Mouse (Mus musculus) activated CD4-positive, CD25-positive, alpha-beta regulatory T cell, adult 4 months (primary cell): ENCODE results near the gene Sfxn3. TPM values are rescaled to one million over a fixed set of nuclear protein-coding genes. Genes with fewer than 3 reads are reported as not detected.

Experiments used
- ATAC-seq: one replicate; pipeline ENCODE4 v1.8.0; 2017
- polyA plus RNA-seq, 2 experiments: library from polyadenylated mRNA; unstranded; fragments of 100-300 nt; shearing (Covaris generic); gene quantifications; one replicate each; pipeline ENCODE4 v1.2.1; 2017

Sfxn3 gene
- polyA plus RNA-seq, result 10 to 100 TPM; 84.1 to 92.7 TPM

- peak; percentile 76 for ATAC-seq
These were observed at the start of gene Sfxn3 for GRCm38 (mm10) chr19:45047417-45047934. TSS of gene Sfxn3 (plus strand) at chr19:45047503.

- ATAC-seq, result no peak
These were observed 49.5 kb upstream of the Sfxn3 start for GRCm38 (mm10) chr19:44997786-44998185.

- ATAC-seq, result no peak
These were observed 47.7 kb upstream of the Sfxn3 start for GRCm38 (mm10) chr19:44999647-45000046.

- ATAC-seq, result no peak
These were observed 45.0 kb upstream of the Sfxn3 start for GRCm38 (mm10) chr19:45002301-45002700.

GRCm38 (mm10) chr19:45003740-45004516 is 43.4 kb upstream of the Sfxn3 start:
- no peak for ATAC-seq

DNA sequence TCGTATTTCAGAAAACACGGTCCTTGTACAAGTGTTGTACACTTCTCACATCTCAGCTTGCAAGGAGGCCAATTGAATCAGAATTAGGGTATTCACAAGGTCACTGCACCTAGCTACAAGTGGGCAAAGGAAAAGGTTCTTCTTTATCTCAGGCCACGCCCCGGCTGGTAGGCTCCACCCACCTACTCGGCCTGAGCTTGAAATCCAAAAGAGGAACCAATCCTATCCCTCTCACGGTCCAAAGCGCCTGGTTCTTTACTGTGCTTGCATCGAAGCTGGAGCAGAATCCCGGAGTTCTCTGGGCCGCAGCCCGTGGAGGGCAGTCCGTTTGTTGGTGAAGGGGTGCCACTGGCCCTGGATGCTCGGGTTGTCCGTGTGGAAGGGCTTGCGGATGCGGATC is 41.9 kb upstream of the Sfxn3 start, which contains the start of gene Twnk:
Gene Twnk (plus strand): TSS at position 220 of the 400 bp plus-strand sequence.
- no peak for ATAC-seq

DNA sequence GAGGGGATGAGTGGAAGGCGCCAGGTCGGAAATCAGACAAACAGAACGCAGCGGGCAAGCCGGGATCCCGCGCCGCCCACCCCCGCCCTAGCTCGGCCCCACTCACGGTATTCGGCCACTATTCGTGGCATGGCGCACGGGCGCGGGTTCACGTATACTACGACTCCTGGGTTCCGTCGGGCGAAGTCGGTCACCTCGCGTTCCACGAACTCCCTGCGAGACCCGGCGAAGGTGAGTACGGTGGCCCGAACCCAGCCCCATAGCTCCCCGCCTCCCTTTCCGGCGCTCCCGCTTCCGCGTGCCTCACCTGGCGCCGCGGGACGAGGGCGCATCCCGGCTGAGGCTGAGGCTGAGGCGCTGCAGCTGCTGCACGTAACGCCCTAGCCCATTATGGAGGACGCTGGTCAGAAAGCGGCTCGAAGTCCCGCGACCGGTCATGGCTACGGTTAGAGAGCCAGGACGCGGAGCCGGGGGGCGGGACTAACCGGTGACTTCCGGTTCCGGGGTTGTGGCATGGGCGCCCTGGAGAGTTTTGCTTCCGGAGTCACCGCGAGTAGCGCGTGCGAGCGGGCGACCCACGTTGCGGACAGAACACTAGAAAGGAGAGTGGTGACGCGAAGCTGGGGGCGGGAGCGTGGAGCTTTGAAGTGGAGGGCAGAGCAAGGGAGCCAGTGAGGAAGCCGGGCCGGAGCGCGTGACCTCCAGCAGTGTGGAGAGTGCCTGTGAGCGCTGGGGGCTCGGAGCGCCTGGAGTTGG is 41.2 kb upstream of the Sfxn3 start, which contains the start of gene Mrpl43:
Gene Mrpl43 (minus strand): TSS at position 486 of the 756 bp plus-strand sequence.
- peak; percentile 96 for ATAC-seq

DNA sequence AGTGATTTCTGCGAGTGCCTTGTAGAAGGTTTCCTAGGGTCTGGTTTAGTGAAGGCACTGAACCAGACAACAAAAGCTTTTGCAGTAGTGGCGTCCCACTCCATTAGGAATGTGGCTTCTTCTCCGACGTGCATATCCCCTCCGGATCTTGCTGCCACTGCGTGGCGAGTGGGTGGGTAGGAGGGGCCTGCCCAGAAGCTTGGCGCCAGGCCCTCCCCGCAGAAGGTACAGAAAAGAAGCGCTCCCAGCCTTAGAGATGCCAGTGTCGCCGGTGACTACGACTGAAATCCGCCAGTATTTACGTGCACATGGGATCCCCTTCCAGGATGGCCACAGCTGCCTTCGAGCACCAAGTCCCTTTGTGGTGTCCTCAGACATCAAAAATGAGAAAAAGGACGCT is 40.3 kb upstream of the Sfxn3 start:
- no peak for ATAC-seq

GRCm38 (mm10) chr19:45007425-45008191 is 39.7 kb upstream of the Sfxn3 start:
- no peak for ATAC-seq

DNA sequence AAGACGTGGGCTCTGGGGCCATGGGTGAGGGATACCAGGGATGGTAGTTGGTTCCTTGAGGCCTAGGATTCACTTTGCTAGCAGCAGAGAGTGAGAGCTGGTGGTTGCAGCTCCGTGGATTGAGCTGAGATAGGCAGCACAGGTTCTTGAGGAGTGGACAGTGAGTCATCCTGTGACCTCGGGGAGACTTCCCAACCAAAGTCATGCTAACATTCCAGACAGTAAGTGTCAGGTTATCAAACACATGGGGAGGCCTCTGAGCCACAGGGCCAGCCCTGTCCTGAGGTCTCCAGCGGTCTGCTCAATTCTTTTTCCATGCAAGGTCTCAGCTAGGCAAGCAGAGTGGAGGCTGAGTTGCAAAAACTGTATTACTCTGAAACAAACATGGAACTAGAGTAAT is 36.7 kb upstream of the Sfxn3 start:
- ATAC-seq, result no peak

DNA sequence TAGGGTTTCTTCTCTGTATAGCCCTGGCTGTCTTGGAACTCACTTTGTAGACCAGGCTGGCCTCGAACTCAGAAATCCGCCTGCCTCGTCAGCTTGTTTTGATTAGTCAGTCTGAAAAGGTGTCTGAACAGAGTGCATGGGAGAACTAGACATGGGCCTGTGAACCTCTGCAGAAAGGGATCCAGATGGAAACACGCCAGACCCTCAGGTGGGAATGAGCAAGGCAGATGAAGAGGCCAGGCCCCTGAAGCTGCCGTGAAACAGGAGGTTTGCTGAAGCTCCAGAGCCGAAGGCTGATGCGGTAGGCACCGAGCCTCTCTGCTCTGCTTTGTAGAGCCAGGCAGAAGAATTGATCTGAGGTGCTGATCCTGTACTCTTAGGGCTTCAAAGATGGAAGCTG is 35.1 kb upstream of the Sfxn3 start:
- no peak for ATAC-seq

- ATAC-seq, result no peak
These were observed 34.7 kb upstream of the Sfxn3 start for GRCm38 (mm10) chr19:45012636-45013035.

GRCm38 (mm10) chr19:45013581-45014225 is 33.6 kb upstream of the Sfxn3 start:
- no peak for ATAC-seq

DNA sequence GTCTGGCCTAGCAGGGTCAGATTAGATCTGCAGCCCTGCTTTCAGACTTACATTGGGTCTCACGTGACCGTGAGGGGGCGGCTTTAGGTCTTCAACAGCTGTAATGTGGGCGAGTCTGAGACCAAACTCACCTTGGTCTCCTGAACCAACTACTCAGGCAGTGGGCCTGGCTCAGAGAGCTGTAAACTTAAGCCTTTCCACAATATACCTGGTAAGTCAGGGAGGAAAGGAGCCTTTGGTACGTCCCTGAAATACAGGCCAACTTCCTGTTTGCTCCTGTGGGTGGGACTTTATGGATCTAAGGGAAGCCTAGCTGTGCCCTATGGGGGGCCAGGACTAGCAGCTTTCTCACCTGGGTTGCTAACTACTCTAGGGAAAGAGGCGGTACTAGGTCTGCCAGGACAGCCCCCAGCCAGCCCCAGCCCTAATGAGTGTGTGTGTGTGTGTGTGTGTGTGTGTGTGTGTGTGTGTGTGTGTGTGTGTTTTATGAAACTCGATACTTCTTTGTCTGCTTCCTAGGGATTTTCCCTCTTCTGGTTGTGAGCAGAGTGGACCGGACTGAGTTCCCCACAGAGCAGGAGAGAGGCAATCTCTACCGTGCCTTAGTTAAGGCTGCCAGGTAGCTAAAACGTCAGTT is 32.9 kb upstream of the Sfxn3 start, which contains the start of gene Lzts2:
Gene Lzts2 (plus strand): TSS at position 80 of the 637 bp plus-strand sequence.
- peak; percentile 19 for ATAC-seq

GRCm38 (mm10) chr19:45014981-45015402 is 32.3 kb upstream of the Sfxn3 start:
- peak; percentile 29 for ATAC-seq

GRCm38 (mm10) chr19:45015518-45016281 is 31.6 kb upstream of the Sfxn3 start:
- peak; percentile 70 for ATAC-seq

- ATAC-seq, result no peak
These were observed 30.7 kb upstream of the Sfxn3 start for GRCm38 (mm10) chr19:45016341-45017215.

- no peak for ATAC-seq
These were observed 30.0 kb upstream of the Sfxn3 start for GRCm38 (mm10) chr19:45017216-45017771.

DNA sequence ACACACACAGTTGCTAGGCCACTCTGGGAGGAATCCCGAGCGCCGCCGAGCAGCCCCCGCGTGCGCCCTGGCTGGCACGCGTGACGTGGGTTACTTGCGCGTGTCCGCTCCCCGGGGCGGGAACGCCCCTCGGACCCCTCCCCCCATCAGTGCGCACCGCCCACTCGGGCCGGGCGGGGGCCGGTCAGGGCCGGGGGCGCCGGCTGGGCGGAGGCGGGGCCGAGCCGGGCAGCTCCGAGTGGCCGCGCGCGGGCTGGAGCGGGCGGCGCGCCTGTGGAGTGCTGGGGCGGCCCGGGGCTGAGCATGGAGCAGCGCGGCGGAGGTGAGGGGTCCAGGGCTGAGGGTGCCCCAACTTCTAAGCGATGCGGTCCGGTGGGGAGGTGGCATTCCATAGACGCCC is 29.4 kb upstream of the Sfxn3 start:
- ATAC-seq, result peak; percentile 9
